Mouse (Mus musculus): ENCODE data around the gene Irf1.

DNA sequence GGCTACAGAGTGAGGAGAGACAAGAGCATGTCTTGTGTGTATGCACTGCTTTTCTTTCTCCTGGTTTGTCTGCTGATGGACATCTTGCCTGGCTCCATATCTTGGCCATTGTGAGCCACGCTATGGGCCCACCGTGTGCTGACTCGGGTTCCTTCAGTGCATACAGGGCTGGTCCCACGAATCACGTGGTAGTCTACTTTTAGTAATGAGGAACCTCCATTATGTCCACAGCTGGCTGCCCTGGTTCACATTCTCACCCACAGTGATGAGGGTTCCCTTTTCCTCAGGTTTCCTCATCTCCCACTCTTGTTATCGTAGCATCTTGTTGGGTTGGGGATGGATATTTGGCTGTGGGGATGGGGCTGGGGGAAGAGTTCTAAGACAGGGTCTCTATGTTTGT is 21.2 kb upstream of the Irf1 start:
- TF ChIP-seq POU5F1 (IDR thresholded peaks at IDR 0.05; ENCODE audit: borderline replicate concordance, low read length), result no peak
- TF ChIP-seq CTCF (conservative IDR thresholded peaks at IDR 0.05; ENCODE audit: low read length), result no peak
- no peak for TF ChIP-seq NANOG (IDR thresholded peaks at IDR 0.05; ENCODE audit: borderline replicate concordance, low read length)

All from E14TG2a.4 (cell line).